Mouse (Mus musculus) spleen, postnatal 4 days (tissue): ENCODE data around the gene 1700074P13Rik.
"Not testable (repeated sequence)": the region's sequence is repeated elsewhere in the genome, so short reads cannot be mapped to it uniquely, and the experiment has no call there.

ENCODE experiments used
- DNase-seq, 2 experiments: peaks; one replicate each; pipeline ENCODE4 v3.0.0; 2022; ENCODE audit warnings: low spot score in 2 of 2

1700074P13Rik gene

GRCm38 (mm10) chr6:40940457-40940856 lies at the start of gene 1700074P13Rik:
Gene 1700074P13Rik (minus strand): TSS chr6:40940557.
- no peak for DNase-seq

GRCm38 (mm10) chr6:40964454-40964853 lies 24.1 kb upstream of the 1700074P13Rik start, which contains the start of gene 1810009J06Rik:
Gene 1810009J06Rik (plus strand): TSS chr6:40964754.
- not testable (repeated sequence) for DNase-seq

GRCm38 (mm10) chr6:40953716-40954115 lies 13.4 kb upstream of the 1700074P13Rik start:
- no peak for DNase-seq

GRCm38 (mm10) chr6:40951770-40952169 lies 11.4 kb upstream of the 1700074P13Rik start, which contains the start of gene Gm4744:
Gene Gm4744 (minus strand): TSS chr6:40951870.
- DNase-seq: no peak

- DNase-seq: no peak
These were observed 20.4 kb downstream of the 1700074P13Rik start for GRCm38 (mm10) chr6:40919954-40920353.

- DNase-seq: no peak
These were observed 40.1 kb downstream of the 1700074P13Rik start, which contains the start of gene Prss58 for GRCm38 (mm10) chr6:40900287-40900686. Gene Prss58 (minus strand): TSS chr6:40900387.

- DNase-seq: no peak
These were observed 45.6 kb downstream of the 1700074P13Rik start for GRCm38 (mm10) chr6:40894716-40895115.

- DNase-seq: peak; percentile 51 to 83
These were observed 46.8 kb downstream of the 1700074P13Rik start for GRCm38 (mm10) chr6:40893577-40893976.

GRCm38 (mm10) chr6:40891754-40892153 lies 48.6 kb downstream of the 1700074P13Rik start:
- DNase-seq: no peak

GRCm38 (mm10) chr6:40890973-40891372 lies 49.4 kb downstream of the 1700074P13Rik start:
- DNase-seq: no peak

GRCm38 (mm10) chr6:40887394-40887793 lies 53.0 kb downstream of the 1700074P13Rik start, which contains the start of gene Moxd2:
Gene Moxd2 (minus strand): TSS chr6:40887494.
- DNase-seq: no peak
